Mouse (Mus musculus) hematopoietic stem cell, adult 5-6 weeks (primary cell): Measurements from ENCODE around the gene Sgsh. TPM values are rescaled to one million over a fixed set of nuclear protein-coding genes. Genes with fewer than 3 reads are reported as not detected.

ENCODE experiments used
- total RNA-seq: library from RNA; stranded (forward); fragments of 172-1452, 232-1000 nt; gene quantifications from 2 replicates; pipeline ENCODE4 v1.2.3, GENCODE M21; 2017

The Sgsh gene
- total RNA-seq, 1 experiment from 2014 or later, result 21.2 TPM

Other genes with a start within 250 kb of the Sgsh start
- gene Tbc1d16, start 127.0 kb downstream of the Sgsh start, total RNA-seq, result 5.5 TPM in 2 replicates
- gene Ccdc40, start 127.0 kb downstream of the Sgsh start, total RNA-seq, result 16.1 and 17.6 TPM in 2 replicates
- 24.5 and 39.6 TPM in 2 replicates for gene Gaa, start 87.6 kb downstream of the Sgsh start, total RNA-seq
- gene Eif4a3, start 55.4 kb downstream of the Sgsh start, total RNA-seq, result 163 and 189 TPM in 2 replicates
- gene Card14, start 47.8 kb downstream of the Sgsh start, total RNA-seq, result not detected in 2 replicates
- 7.7 and 7.9 TPM in 2 replicates for gene Slc26a11, start within 50 bp of the Sgsh start, total RNA-seq
- 105 and 116 TPM in 2 replicates for gene Rnf213, start 37.6 kb upstream of the Sgsh start, total RNA-seq
- gene Endov, start 135.8 kb upstream of the Sgsh start, total RNA-seq, result 11.3 and 25.1 TPM in 2 replicates
- 0.10 TPM in 1 of 2 replicates, not detected in the other for gene Nptx1, start 192.2 kb upstream of the Sgsh start, total RNA-seq
- 18.5 and 21.8 TPM in 2 replicates for gene Rptor, start 247.4 kb upstream of the Sgsh start, total RNA-seq